Mouse (Mus musculus): ENCODE results near the gene Tmx2. TPM values are rescaled to one million over a fixed set of nuclear protein-coding genes. Genes with fewer than 3 reads are reported as not detected.

Gene Tmx2
- polyA plus RNA-seq, 1 experiment = 57.7 TPM

- DNase-seq = peak; percentile 39
- WGBS = 21% methylated on average over 4 of the region's 4 CpGs
- Histone ChIP-seq H3K4me1 (ENCODE audit: control insufficient read depth, insufficient read depth, low read length) (peaks cover 58% of the 10 kb centered on the region), H3K4me3 (replicated peaks; ENCODE audit: extremely low read depth, low read depth, low read length) (peak overlapping the region; percentile 4)
- TF ChIP-seq POLR2A (IDR thresholded peaks at IDR 0.05; ENCODE audit: borderline replicate concordance, extremely low read depth, low read depth, low read length) (no peak), CTCF (IDR thresholded peaks at IDR 0.05; ENCODE audit: insufficient read depth, low read length) (no peak)
Measured at GRCm38 (mm10) chr2:84634006-84634405, 44.9 kb downstream of the Tmx2 start.

DNA sequence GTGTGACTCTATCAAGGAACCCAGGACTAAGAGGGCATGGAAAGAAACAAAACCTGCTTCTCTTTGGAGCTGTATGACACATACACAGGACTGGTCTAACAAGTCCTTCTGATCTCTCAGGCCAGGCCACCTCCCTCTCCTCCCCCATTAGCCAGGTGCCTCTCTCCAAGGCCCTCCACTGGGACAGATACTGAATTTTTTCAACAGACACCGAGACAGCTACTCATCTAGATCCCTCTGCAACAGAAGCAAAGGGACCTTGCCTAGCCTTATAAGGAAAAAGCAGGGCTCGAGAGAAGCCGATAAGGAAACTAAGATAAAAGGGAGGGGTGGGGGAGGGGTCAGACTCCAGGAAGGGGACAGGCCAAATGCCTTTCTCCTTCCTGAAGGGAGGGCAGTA is 45.9 kb downstream of the Tmx2 start:
- 3% methylated on average over 3 of the region's 3 CpGs for WGBS
- H3K4me3 ChIP-seq (replicated peaks; ENCODE audit: extremely low read depth, low read depth, low read length) = no peak overlapping the region
- H3K4me1 ChIP-seq (ENCODE audit: control insufficient read depth, insufficient read depth, low read length) = peaks cover 54% of the 10 kb centered on the region
- peak; percentile 59 for DNase-seq
- TF ChIP-seq POLR2A (IDR thresholded peaks at IDR 0.05; ENCODE audit: borderline replicate concordance, extremely low read depth, low read depth, low read length) (no peak), CTCF (IDR thresholded peaks at IDR 0.05; ENCODE audit: insufficient read depth, low read length) (no peak)

DNA sequence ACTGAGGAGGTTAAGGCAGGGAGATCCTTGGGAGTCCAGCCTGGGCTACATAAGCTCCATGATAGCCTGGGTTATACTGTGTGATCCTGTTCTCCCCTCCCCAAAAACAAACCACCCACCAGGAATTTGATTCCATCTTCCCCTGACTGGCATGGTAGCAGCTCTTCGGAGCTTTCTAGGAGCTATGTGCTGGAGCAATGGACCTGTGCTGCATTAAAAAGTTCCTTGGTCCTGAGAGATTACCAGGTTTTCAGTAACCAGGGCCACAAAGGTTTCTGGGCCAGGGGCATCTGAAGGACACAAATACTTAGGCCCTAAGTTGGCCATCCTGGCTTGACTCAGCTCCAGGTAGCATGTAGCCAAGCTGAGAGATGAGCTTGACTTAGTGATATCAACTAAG is 46.9 kb downstream of the Tmx2 start:
- Histone ChIP-seq H3K4me1 (ENCODE audit: control insufficient read depth, insufficient read depth, low read length) (peaks cover 52% of the 10 kb centered on the region), H3K4me3 (replicated peaks; ENCODE audit: extremely low read depth, low read depth, low read length) (no peak overlapping the region)
- DNase-seq = no peak
- WGBS = 74% methylated on average over 1 of the region's 1 CpGs
- TF ChIP-seq POLR2A (IDR thresholded peaks at IDR 0.05; ENCODE audit: borderline replicate concordance, extremely low read depth, low read depth, low read length) (no peak), CTCF (IDR thresholded peaks at IDR 0.05; ENCODE audit: insufficient read depth, low read length) (no peak)

DNA sequence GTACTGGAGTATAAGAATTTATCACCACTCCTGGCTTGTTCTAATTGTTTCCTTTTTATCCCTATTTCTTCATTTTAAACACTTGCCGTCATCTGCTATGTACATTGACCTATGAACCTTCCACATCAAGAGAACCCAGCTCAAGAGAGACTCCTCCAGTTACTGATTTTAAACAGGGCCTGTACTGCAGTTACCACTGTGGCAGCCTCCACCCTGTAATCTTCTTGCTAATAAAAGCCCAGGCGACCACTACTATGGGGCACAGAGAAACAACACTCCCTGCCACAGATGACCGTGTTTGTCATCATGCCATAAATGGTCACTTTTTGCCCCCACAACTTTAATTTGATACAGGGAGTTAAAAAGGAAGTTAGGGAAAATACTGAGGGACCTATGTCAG is 51.9 kb downstream of the Tmx2 start:
- Histone ChIP-seq H3K4me3 (replicated peaks; ENCODE audit: extremely low read depth, low read depth, low read length) (no peak overlapping the region), H3K4me1 (ENCODE audit: control insufficient read depth, insufficient read depth, low read length) (peaks cover 43% of the 10 kb centered on the region)
- DNase-seq = no peak
- no peak for TF ChIP-seq CTCF (IDR thresholded peaks at IDR 0.05; ENCODE audit: insufficient read depth, low read length)
- no peak for TF ChIP-seq POLR2A (IDR thresholded peaks at IDR 0.05; ENCODE audit: borderline replicate concordance, extremely low read depth, low read depth, low read length)
- 34% methylated on average over 3 of the region's 3 CpGs for WGBS

- H3K4me3 ChIP-seq (replicated peaks; ENCODE audit: extremely low read depth, low read depth, low read length) = no peak overlapping the region
- 46% methylated on average over 7 of the region's 7 CpGs for WGBS
- no peak for TF ChIP-seq POLR2A (IDR thresholded peaks at IDR 0.05; ENCODE audit: borderline replicate concordance, extremely low read depth, low read depth, low read length)
- TF ChIP-seq CTCF (IDR thresholded peaks at IDR 0.05; ENCODE audit: insufficient read depth, low read length) = no peak
- no peak for DNase-seq
- H3K4me1 ChIP-seq (ENCODE audit: control insufficient read depth, insufficient read depth, low read length) = peaks cover 39% of the 10 kb centered on the region
Measured at GRCm38 (mm10) chr2:84626366-84626975, 52.5 kb downstream of the Tmx2 start.

- Histone ChIP-seq H3K4me1 (ENCODE audit: control insufficient read depth, insufficient read depth, low read length) (peaks cover 38% of the 10 kb centered on the region), H3K4me3 (replicated peaks; ENCODE audit: extremely low read depth, low read depth, low read length) (no peak overlapping the region)
- DNase-seq = no peak
- TF ChIP-seq CTCF (IDR thresholded peaks at IDR 0.05; ENCODE audit: insufficient read depth, low read length) (no peak), POLR2A (IDR thresholded peaks at IDR 0.05; ENCODE audit: borderline replicate concordance, extremely low read depth, low read depth, low read length) (no peak)
- WGBS = 87% methylated on average over 17 of the region's 17 CpGs
Measured at GRCm38 (mm10) chr2:84624201-84624600, 54.7 kb downstream of the Tmx2 start.

GRCm38 (mm10) chr2:84623428-84624119 is 55.4 kb downstream of the Tmx2 start:
- Histone ChIP-seq H3K4me1 (ENCODE audit: control insufficient read depth, insufficient read depth, low read length) (peaks cover 39% of the 10 kb centered on the region), H3K4me3 (replicated peaks; ENCODE audit: extremely low read depth, low read depth, low read length) (no peak overlapping the region)
- no peak for DNase-seq
- 29% methylated on average over 3 of the region's 3 CpGs for WGBS
- TF ChIP-seq CTCF (IDR thresholded peaks at IDR 0.05; ENCODE audit: insufficient read depth, low read length) = no peak
- no peak for TF ChIP-seq POLR2A (IDR thresholded peaks at IDR 0.05; ENCODE audit: borderline replicate concordance, extremely low read depth, low read depth, low read length)

DNA sequence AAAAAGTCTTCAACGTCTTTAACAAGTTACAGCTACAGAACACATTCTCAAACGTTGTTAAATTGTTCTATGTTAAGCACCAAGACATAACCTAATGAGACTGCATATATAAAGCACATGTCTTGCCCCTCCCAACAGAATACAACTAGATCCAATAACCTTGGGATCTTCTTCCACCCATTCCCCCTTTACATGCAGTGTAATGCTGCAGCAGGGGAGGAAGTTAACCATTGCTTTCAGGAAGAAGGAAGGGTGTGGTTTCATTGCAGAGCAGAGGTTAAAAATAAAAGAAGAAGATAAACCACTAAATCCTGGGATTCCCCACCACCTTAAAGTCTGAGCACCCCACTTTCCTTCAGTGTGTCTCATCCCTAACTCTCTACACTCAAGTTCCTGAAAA is 56.3 kb downstream of the Tmx2 start:
- H3K4me1 ChIP-seq (ENCODE audit: control insufficient read depth, insufficient read depth, low read length) = peaks cover 39% of the 10 kb centered on the region
- no peak for TF ChIP-seq POLR2A (IDR thresholded peaks at IDR 0.05; ENCODE audit: borderline replicate concordance, extremely low read depth, low read depth, low read length)
- TF ChIP-seq CTCF (IDR thresholded peaks at IDR 0.05; ENCODE audit: insufficient read depth, low read length) = no peak
- DNase-seq = no peak
- 21% methylated on average over 2 of the region's 2 CpGs for WGBS
- H3K4me3 ChIP-seq (replicated peaks; ENCODE audit: extremely low read depth, low read depth, low read length) = no peak overlapping the region

Other genes starting within 250 kb of the Tmx2 start
- 6.2 and 10.5 TPM in 2 replicates for gene Tfpi, start 202.4 kb downstream of the Tmx2 start, polyA plus RNA-seq (2012; rRNA removed)
- gene Ctnnd1, start 28.4 kb downstream of the Tmx2 start, polyA plus RNA-seq (2012; rRNA removed) = 86.2 and 130 TPM in 2 replicates
- gene Btbd18, start 20.1 kb downstream of the Tmx2 start, polyA plus RNA-seq (2012; rRNA removed) = 0.05 TPM in 1 of 2 replicates, not detected in the other
- gene Selenoh, start 8.4 kb downstream of the Tmx2 start, polyA plus RNA-seq (2012; rRNA removed) = 40.4 and 51.7 TPM in 2 replicates
- gene Gm28635, start 1.1 kb downstream of the Tmx2 start, polyA plus RNA-seq (2012; rRNA removed) = not detected in 2 replicates
- gene Med19, start 738 bp downstream of the Tmx2 start, polyA plus RNA-seq (2012; rRNA removed) = 6.9 and 8.9 TPM in 2 replicates
- 34.6 and 41.4 TPM in 2 replicates for gene Zdhhc5, start 36.0 kb upstream of the Tmx2 start, polyA plus RNA-seq (2012; rRNA removed)
- gene Clp1, start 48.2 kb upstream of the Tmx2 start, polyA plus RNA-seq (2012; rRNA removed) = 6.0 and 10.3 TPM in 2 replicates
- gene Ypel4, start 54.9 kb upstream of the Tmx2 start, polyA plus RNA-seq (2012; rRNA removed) = 1.6 and 2.0 TPM in 2 replicates
- 1.8 and 4.1 TPM in 2 replicates for gene Gm19426, start 64.5 kb upstream of the Tmx2 start, polyA plus RNA-seq (2012; rRNA removed)
- 822 and 853 TPM in 2 replicates for gene Serping1, start 96.3 kb upstream of the Tmx2 start, polyA plus RNA-seq (2012; rRNA removed)
- 45.0 and 47.0 TPM in 2 replicates for gene Ube2l6, start 119.7 kb upstream of the Tmx2 start, polyA plus RNA-seq (2012; rRNA removed)
- 3.5 TPM in 1 of 2 replicates, not detected in the other for gene Smtnl1, start 143.5 kb upstream of the Tmx2 start, polyA plus RNA-seq (2012; rRNA removed)
- 20.2 and 25.1 TPM in 2 replicates for gene Timm10, start 147.9 kb upstream of the Tmx2 start, polyA plus RNA-seq (2012; rRNA removed)
- gene Slc43a1, start 159.7 kb upstream of the Tmx2 start, polyA plus RNA-seq (2012; rRNA removed) = 3.9 and 7.5 TPM in 2 replicates
- 2.7 and 9.7 TPM in 2 replicates for gene Rtn4rl2, start 207.6 kb upstream of the Tmx2 start, polyA plus RNA-seq (2012; rRNA removed)

All from lung, adult 2 months (tissue).